ENCODE assay signal across 14 mouse cellular contexts in genomic region chr10:42144788-42145187, GRCm38 (mm10).
"Had no signal": no experiment of that assay in that cellular context is flagged by ENCODE, and none has a peak within 500 bp of the region (broad histone marks: within the 10 kb centered on the region; RNA-seq: fewer than 3 reads in every experiment).

No protein-coding gene starts in this region.

- H3K36me3 ChIP-seq: limb, embryonic 13.5 days; midbrain, embryonic 10.5 days; neural tube, embryonic 15.5 days had no signal

- H3K4me2 ChIP-seq: limb, embryonic 13.5 days; neural tube, embryonic 15.5 days had no signal

- H3K9me3 ChIP-seq: limb, embryonic 13.5 days; midbrain, embryonic 10.5 days; neural tube, embryonic 15.5 days had no signal

- H3K9ac ChIP-seq: limb, embryonic 13.5 days; liver, embryonic 14.5 days; neural tube, embryonic 15.5 days had no signal

- ATAC-seq: inflammation-experienced regulatory T-cells, adult 6 months; intestine, postnatal 0 days had no signal

- H3K27ac ChIP-seq: layer of hippocampus, adult 2 months; limb, embryonic 13.5 days; liver, embryonic 14.5 days; midbrain, embryonic 10.5 days; neural tube, embryonic 15.5 days had no signal

- H3K4me3 ChIP-seq: layer of hippocampus, adult 2 months; limb, embryonic 13.5 days; midbrain, embryonic 10.5 days; myocyte; neural tube, embryonic 15.5 days had no signal

- DNase-seq: kidney, adult 9 months; kidney, postnatal 10 days; midbrain, embryonic 14.5 days; right cerebral cortex, postnatal 25 days; thymus, adult 2 months; thymus, postnatal 25 days had no signal

- H3K4me1 ChIP-seq: limb, embryonic 13.5 days; midbrain, embryonic 10.5 days; neural tube, embryonic 15.5 days had no signal

- H3K27me3 ChIP-seq: limb, embryonic 13.5 days; neural tube, embryonic 15.5 days had no signal
